Mouse (Mus musculus) hindbrain, embryonic 10.5 days (tissue): ENCODE measurements around the gene 2610528J11Rik. TPM values are rescaled to one million over a fixed set of nuclear protein-coding genes. Genes with fewer than 3 reads are reported as not detected.

Experiments
- DNase-seq: peaks from one replicate; pipeline ENCODE4 v3.0.0-alpha.2; 2017; ENCODE audit warnings: low spot score
- H3K27ac ChIP-seq: fragments of 300-500 bp; sonication (generic); 2 replicates; pipeline ENCODE4 v1.5.1; 2016; ENCODE audit warnings: mild to moderate bottlenecking, moderate library complexity
- H3K27me3 ChIP-seq: fragments of 300-500 bp; sonication (generic); 2 replicates; pipeline ENCODE4 v1.6.1; 2016; ENCODE audit warnings: mild to moderate bottlenecking; ENCODE audit not compliant: poor library complexity, insufficient read depth, severe bottlenecking
- H3K36me3 ChIP-seq: fragments of 300-500 bp; sonication (generic); 2 replicates; pipeline ENCODE4 v1.6.1; 2016; ENCODE audit warnings: mild to moderate bottlenecking, moderate library complexity
- H3K4me1 ChIP-seq: fragments of 300-500 bp; sonication (generic); replicated peaks from 2 replicates; pipeline ENCODE4 v1.6.1; 2016; ENCODE audit warnings: mild to moderate bottlenecking
- H3K4me3 ChIP-seq: fragments of 300-500 bp; sonication (generic); 2 replicates; pipeline ENCODE4 v1.5.1; 2016; ENCODE audit warnings: mild to moderate bottlenecking, moderate library complexity
- H3K9me3 ChIP-seq: fragments of 300-500 bp; sonication (generic); 2 replicates; pipeline ENCODE4 v1.6.1; 2016; ENCODE audit warnings: mild to moderate bottlenecking, moderate library complexity
- WGBS: fragments of 180-500 bp; shearing (Covaris S2); methylation state at CpG from one replicate; pipeline ENCODE4 v1.1.7; 2016; 5-methylcytosine and 5-hydroxymethylcytosine counted together
- polyA plus RNA-seq: library from polyadenylated mRNA; unstranded; fragments of >200 nt; fragmentation: Nextera tagmentation; extraction: Ambion mirVana; gene quantifications from 2 replicates; pipeline ENCODE4 v1.2.1, GENCODE M21; 2016

2610528J11Rik gene
- polyA plus RNA-seq, 1 experiment from 2014 or later = 1.1 TPM

- WGBS = 82% methylated on average over 7 of the region's 7 CpGs
- Histone ChIP-seq H3K4me3 (no peak overlapping the region), H3K27ac (no peak overlapping the region), H3K4me1 (peaks cover 14% of the 10 kb centered on the region), H3K27me3 (0 out of 2 replicates have a peak, but pooled peaks cover 4% of the 10 kb centered on the region), H3K9me3 (no peaks in the 10 kb centered on the region), H3K36me3 (no peaks in the 10 kb centered on the region)
- DNase-seq = no peak
These were observed 2.8 kb upstream of the 2610528J11Rik start for GRCm38 (mm10) chr4:118523976-118524375.

GRCm38 (mm10) chr4:118525779-118526178, 1.0 kb upstream of the 2610528J11Rik start:
- WGBS = 70% methylated on average over 3 of the region's 3 CpGs
- DNase-seq = no peak

GRCm38 (mm10) chr4:118527335-118527681, 509 bp downstream of the 2610528J11Rik start:
- H3K27me3 ChIP-seq = 0 out of 2 replicates have a peak, but pooled peaks cover 4% of the 10 kb centered on the region
- 44% methylated on average over 5 of the region's 5 CpGs for WGBS
- no peak overlapping the region for H3K27ac ChIP-seq
- peaks cover 28% of the 10 kb centered on the region for H3K4me1 ChIP-seq
- H3K36me3 ChIP-seq = no peaks in the 10 kb centered on the region
- H3K4me3 ChIP-seq = peak overlapping the region; percentile 16; the same call in 1 of the 2 replicates
- no peaks in the 10 kb centered on the region for H3K9me3 ChIP-seq
- DNase-seq = no peak

More at GRCm38 (mm10) chr4:118525779-118526178, 1.0 kb upstream of the 2610528J11Rik start:
- no peaks in the 10 kb centered on the region for H3K9me3 ChIP-seq
- peaks cover 14% of the 10 kb centered on the region for H3K4me1 ChIP-seq
- no peak overlapping the region for H3K27ac ChIP-seq
- no peaks in the 10 kb centered on the region for H3K36me3 ChIP-seq
- H3K4me3 ChIP-seq = no peak overlapping the region
- H3K27me3 ChIP-seq = 0 out of 2 replicates have a peak, but pooled peaks cover 4% of the 10 kb centered on the region

- Histone ChIP-seq H3K9me3 (no peaks in the 10 kb centered on the region), H3K4me3 (no peak overlapping the region)
- 86% methylated on average over 6 of the region's 6 CpGs for WGBS
These were observed 921 bp downstream of the 2610528J11Rik start for GRCm38 (mm10) chr4:118527720-118528119.

GRCm38 (mm10) chr4:118532663-118533062, 5.9 kb downstream of the 2610528J11Rik start:
- no peaks in the 10 kb centered on the region for H3K36me3 ChIP-seq

More at GRCm38 (mm10) chr4:118527720-118528119, 921 bp downstream of the 2610528J11Rik start:
- Histone ChIP-seq H3K27ac (no peak overlapping the region), H3K36me3 (no peaks in the 10 kb centered on the region), H3K4me1 (peaks cover 30% of the 10 kb centered on the region), H3K27me3 (0 out of 2 replicates have a peak, but pooled peaks cover 4% of the 10 kb centered on the region)
- no peak for DNase-seq

GRCm38 (mm10) chr4:118533156-118533555, 6.4 kb downstream of the 2610528J11Rik start:
- H3K4me1 ChIP-seq = peaks cover 21% of the 10 kb centered on the region
- H3K4me3 ChIP-seq = no peak overlapping the region
- H3K9me3 ChIP-seq = no peaks in the 10 kb centered on the region
- no peaks in the 10 kb centered on the region for H3K36me3 ChIP-seq
- no peak for DNase-seq
- peaks cover 5% of the 10 kb centered on the region for H3K27me3 ChIP-seq
- 41% methylated on average over 4 of the region's 4 CpGs for WGBS
- no peak overlapping the region for H3K27ac ChIP-seq

More at GRCm38 (mm10) chr4:118532663-118533062, 5.9 kb downstream of the 2610528J11Rik start:
- WGBS = 80% methylated on average over 5 of the region's 5 CpGs
- peaks cover 21% of the 10 kb centered on the region for H3K4me1 ChIP-seq
- no peaks in the 10 kb centered on the region for H3K9me3 ChIP-seq
- no peak overlapping the region for H3K4me3 ChIP-seq
- no peak for DNase-seq
- no peaks in the 10 kb centered on the region for H3K27me3 ChIP-seq
- no peak overlapping the region for H3K27ac ChIP-seq

- Histone ChIP-seq H3K36me3 (no peaks in the 10 kb centered on the region), H3K27ac (no peak overlapping the region), H3K4me1 (peaks cover 21% of the 10 kb centered on the region), H3K4me3 (no peak overlapping the region), H3K27me3 (peaks cover 9% of the 10 kb centered on the region), H3K9me3 (no peaks in the 10 kb centered on the region)
- WGBS = 84% methylated on average over 7 of the region's 7 CpGs
- no peak for DNase-seq
These were observed 6.8 kb downstream of the 2610528J11Rik start for GRCm38 (mm10) chr4:118533605-118534004.

- no peaks in the 10 kb centered on the region for H3K36me3 ChIP-seq
- WGBS = 85% methylated on average over 6 of the region's 6 CpGs
- DNase-seq = no peak
- H3K27ac ChIP-seq = no peak overlapping the region
- H3K4me3 ChIP-seq = no peak overlapping the region
- H3K9me3 ChIP-seq = no peaks in the 10 kb centered on the region
- peaks cover 25% of the 10 kb centered on the region for H3K27me3 ChIP-seq
- H3K4me1 ChIP-seq = peaks cover 34% of the 10 kb centered on the region
These were observed 8.8 kb downstream of the 2610528J11Rik start for GRCm38 (mm10) chr4:118535610-118536009.

- Histone ChIP-seq H3K4me1 (peaks cover 22% of the 10 kb centered on the region), H3K36me3 (no peaks in the 10 kb centered on the region), H3K9me3 (no peaks in the 10 kb centered on the region), H3K27me3 (peaks cover 45% of the 10 kb centered on the region), H3K4me3 (no peak overlapping the region), H3K27ac (no peak overlapping the region)
- 54% methylated on average over 6 of the region's 6 CpGs for WGBS
- DNase-seq = no peak
These were observed 11.0 kb downstream of the 2610528J11Rik start for GRCm38 (mm10) chr4:118537801-118538200.

- Histone ChIP-seq H3K36me3 (no peaks in the 10 kb centered on the region), H3K27me3 (peaks cover 47% of the 10 kb centered on the region), H3K27ac (no peak overlapping the region), H3K9me3 (no peaks in the 10 kb centered on the region), H3K4me1 (peaks cover 35% of the 10 kb centered on the region), H3K4me3 (no peak overlapping the region)
- WGBS = 15% methylated on average over 10 of the region's 10 CpGs
- DNase-seq = no peak
These were observed 13.1 kb downstream of the 2610528J11Rik start for GRCm38 (mm10) chr4:118539904-118540303.

GRCm38 (mm10) chr4:118542510-118543157, 15.8 kb downstream of the 2610528J11Rik start:
- peaks cover 2% of the 10 kb centered on the region; the same call in 1 of the 2 replicates for H3K9me3 ChIP-seq
- 60% methylated on average over 9 of the region's 9 CpGs for WGBS
- H3K4me1 ChIP-seq = peaks cover 35% of the 10 kb centered on the region
- H3K36me3 ChIP-seq = no peaks in the 10 kb centered on the region
- peak overlapping the region; percentile 50; the same call in 1 of the 2 replicates for H3K4me3 ChIP-seq
- peaks cover 47% of the 10 kb centered on the region for H3K27me3 ChIP-seq
- H3K27ac ChIP-seq = no peak overlapping the region
- DNase-seq = no peak

GRCm38 (mm10) chr4:118543158-118543530, 16.3 kb downstream of the 2610528J11Rik start:
- 19% methylated on average over 13 of the region's 13 CpGs for WGBS
- Histone ChIP-seq H3K27ac (no peak overlapping the region), H3K4me3 (peak overlapping the region; percentile 50), H3K4me1 (peaks cover 35% of the 10 kb centered on the region), H3K36me3 (no peaks in the 10 kb centered on the region), H3K9me3 (peaks cover 6% of the 10 kb centered on the region), H3K27me3 (peaks cover 43% of the 10 kb centered on the region)
- no peak for DNase-seq

GRCm38 (mm10) chr4:118543592-118544260, 16.9 kb downstream of the 2610528J11Rik start, which contains the start of gene Tmem125:
TSS of gene Tmem125 (minus strand) at chr4:118544044.
- 2% methylated on average over 24 of the region's 24 CpGs for WGBS

More at GRCm38 (mm10) chr4:118543592-118544260, 16.9 kb downstream of the 2610528J11Rik start, which contains the start of gene Tmem125:
- H3K27ac ChIP-seq = 0 out of 2 replicates have a peak within 1 kb of the TSS, but pooled peaks have one; percentile 50
- H3K36me3 ChIP-seq = no peaks in the 10 kb centered on the region
- DNase-seq = peak; percentile 32
- H3K9me3 ChIP-seq = peaks cover 7% of the 10 kb centered on the region
- peak within 1 kb of the TSS; percentile 50 for H3K4me3 ChIP-seq
- H3K4me1 ChIP-seq = peaks cover 35% of the 10 kb centered on the region
- H3K27me3 ChIP-seq = peaks cover 37% of the 10 kb centered on the region
